Mouse (Mus musculus) hindbrain, postnatal 0 days (tissue): Measurements from ENCODE around the gene Gm5089. TPM values are rescaled to one million over a fixed set of nuclear protein-coding genes. Genes with fewer than 3 reads are reported as not detected.

ENCODE experiments used
- ATAC-seq: fragments of 200-750 bp; cut with Nextera tagmentation; 2 replicates; pipeline ENCODE4 v1.8.0; 2017; ENCODE audit warnings: mild to moderate bottlenecking, moderate TSS enrichment, moderate library complexity
- DNase-seq: peaks from one replicate; pipeline ENCODE4 v3.0.0-alpha.2; 2015; ENCODE audit warnings: low spot score
- H3K27ac ChIP-seq: fragments of 300-500 bp; sonication (generic); 2 replicates; pipeline ENCODE4 v1.5.1; 2014; ENCODE audit warnings: mild to moderate bottlenecking
- H3K27me3 ChIP-seq: fragments of 300-500 bp; sonication (generic); 2 replicates; pipeline ENCODE4 v1.6.1; 2014; ENCODE audit warnings: low read length, mixed read lengths; ENCODE audit not compliant: insufficient read depth
- H3K36me3 ChIP-seq: fragments of 300-500 bp; sonication (generic); 2 replicates; pipeline ENCODE4 v1.6.1; 2014; ENCODE audit warnings: low read length, mixed read lengths; ENCODE audit not compliant: insufficient read depth
- H3K4me1 ChIP-seq: fragments of 300-500 bp; sonication (generic); 2 replicates; pipeline ENCODE4 v1.6.1; 2014; ENCODE audit warnings: antibody characterized with exemption, low read length, mixed read lengths; ENCODE audit not compliant: insufficient read depth
- H3K4me2 ChIP-seq: fragments of 300-500 bp; sonication (generic); 2 replicates; pipeline ENCODE4 v1.6.1; 2014; ENCODE audit warnings: low read depth, mild to moderate bottlenecking, low read length, moderate library complexity, mixed read lengths
- H3K4me3 ChIP-seq: fragments of 300-500 bp; sonication (generic); 2 replicates; pipeline ENCODE4 v1.5.1; 2014; ENCODE audit warnings: low read length
- H3K9ac ChIP-seq: fragments of 300-500 bp; sonication (generic); replicated peaks from 2 replicates; pipeline ENCODE4 v1.6.1; 2014; ENCODE audit warnings: mild to moderate bottlenecking, low read length, moderate library complexity, mixed read lengths
- H3K9me3 ChIP-seq: fragments of 300-500 bp; sonication (generic); 2 replicates; pipeline ENCODE4 v1.6.1; 2016; ENCODE audit warnings: low read length, mixed read lengths
- CTCF ChIP-seq: IDR thresholded peaks from 2 replicates; pipeline ENCODE4 v1.5.1; 2016; ENCODE audit warnings: antibody characterized with exemption, control low read depth, low read depth
- WGBS: fragments of 180-500 bp; shearing (Covaris S2); extraction: QIAGEN DNeasy Blood & Tissue Kit; methylation state at CpG from one replicate; pipeline ENCODE4 v1.1.7; 2014; 5-methylcytosine and 5-hydroxymethylcytosine counted together
- polyA plus RNA-seq: library from polyadenylated mRNA; unstranded; fragments of >200 nt; fragmentation: Nextera tagmentation; extraction: Ambion mirVana; gene quantifications from 2 replicates; pipeline ENCODE4 v1.2.1, GENCODE M21; 2015
- total RNA-seq: library from RNA; depleted of rRNA; stranded (reverse); fragments of >200 nt; gene quantifications from 2 replicates; pipeline ENCODE4 v1.2.3, GENCODE M21; 2014

The Gm5089 gene
- total and polyA plus RNA-seq, 2 experiments from 2014 or later = 0.56 to 3.0 TPM

DNA sequence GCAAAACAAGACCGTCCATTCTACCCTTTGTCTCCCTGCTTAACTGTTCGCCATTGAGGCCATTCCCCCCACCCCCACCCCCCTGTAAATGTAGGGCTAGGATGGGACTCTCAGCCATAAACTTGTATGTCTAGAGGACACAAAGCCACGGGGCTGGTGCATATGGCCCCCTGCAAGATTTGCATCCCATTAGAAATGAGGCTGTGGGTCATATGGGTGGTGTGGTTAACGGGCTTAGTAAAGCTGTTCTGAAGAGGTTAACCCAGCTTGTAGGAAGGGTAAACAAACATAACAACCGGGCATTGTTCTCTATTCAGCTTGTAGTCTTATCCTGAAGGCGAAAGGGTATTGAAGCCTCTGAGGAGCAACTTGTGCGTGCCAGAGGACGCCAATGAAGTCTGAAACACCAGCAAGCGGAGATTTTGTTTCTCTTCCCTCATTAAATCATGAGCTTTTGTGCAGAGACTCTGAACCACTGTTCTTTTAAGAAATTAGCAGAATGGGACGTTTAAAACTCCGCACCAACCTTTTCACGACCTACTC is 48.1 kb downstream of the Gm5089 start:
- DNase-seq (peak; percentile 20), ATAC-seq (no peak)
- no peaks in the 10 kb centered on the region for H3K9me3 ChIP-seq
- 0 out of 2 replicates have a peak, but pooled peaks cover 4% of the 10 kb centered on the region for H3K27me3 ChIP-seq
- 22% methylated on average over 12 of the region's 12 CpGs for WGBS
- H3K4me1 ChIP-seq = peaks cover 8% of the 10 kb centered on the region; the same call in 1 of the 2 replicates
- peak overlapping the region; percentile 89 for H3K27ac ChIP-seq
- H3K4me2 ChIP-seq = peak overlapping the region; percentile 29
- H3K9ac ChIP-seq = peak overlapping the region; percentile 15; the same call in 1 of the 2 replicates
- no peak overlapping the region for H3K4me3 ChIP-seq
- H3K36me3 ChIP-seq = no peaks in the 10 kb centered on the region
- no peak for TF ChIP-seq CTCF

DNA sequence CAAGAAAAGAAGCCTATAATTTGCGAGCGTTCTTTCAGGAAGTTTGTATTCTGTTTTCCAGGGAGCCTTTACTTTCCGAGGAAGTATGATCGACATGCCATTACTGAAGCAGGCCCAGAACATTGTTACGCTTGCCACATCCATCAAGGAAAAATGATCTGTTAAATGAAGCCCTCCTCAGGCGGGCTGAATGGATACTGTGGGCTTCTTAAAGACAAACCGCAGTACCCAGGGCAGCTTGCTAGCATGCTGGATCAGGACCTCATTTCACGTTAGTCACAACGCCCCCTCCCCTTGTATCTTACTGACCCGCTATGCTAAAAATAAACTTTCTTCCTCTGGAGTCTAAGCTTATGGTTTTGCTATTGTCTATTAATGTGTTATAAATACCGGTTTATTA is 49.0 kb downstream of the Gm5089 start:
- Histone ChIP-seq H3K9ac (no peak overlapping the region), H3K9me3 (no peaks in the 10 kb centered on the region), H3K4me2 (no peak overlapping the region), H3K4me3 (no peak overlapping the region), H3K4me1 (peaks cover 8% of the 10 kb centered on the region; the same call in 1 of the 2 replicates), H3K27ac (peak overlapping the region; percentile 7; the same call in 1 of the 2 replicates), H3K27me3 (0 out of 2 replicates have a peak, but pooled peaks cover 4% of the 10 kb centered on the region), H3K36me3 (no peaks in the 10 kb centered on the region)
- WGBS = 31% methylated on average over 11 of the region's 11 CpGs
- no peak for TF ChIP-seq CTCF
- DNase-seq (peak; percentile 49), ATAC-seq (no peak; the same call in 1 of the 2 replicates)

DNA sequence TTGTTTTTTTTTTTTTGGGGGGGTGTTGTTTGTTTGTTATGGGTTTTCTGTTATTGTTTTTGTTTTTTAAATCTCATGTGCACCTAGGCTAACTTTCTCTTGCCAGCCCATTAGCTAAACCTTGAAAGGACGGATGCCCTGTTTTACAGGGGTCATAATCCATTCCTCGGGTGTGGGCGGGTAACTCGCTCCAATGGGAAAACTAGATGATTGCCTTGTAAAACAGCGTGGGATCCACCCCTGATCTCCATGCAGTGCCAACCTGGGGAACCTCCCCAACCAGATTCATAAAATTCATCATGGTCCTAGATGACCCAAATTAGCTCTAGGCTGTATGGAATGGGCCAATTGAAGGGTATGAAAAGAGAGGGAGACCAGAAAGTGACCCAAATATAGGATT is 51.0 kb downstream of the Gm5089 start:
- Histone ChIP-seq H3K27me3 (0 out of 2 replicates have a peak, but pooled peaks cover 4% of the 10 kb centered on the region), H3K27ac (no peak overlapping the region), H3K9me3 (no peaks in the 10 kb centered on the region), H3K4me1 (peaks cover 3% of the 10 kb centered on the region; the same call in 1 of the 2 replicates), H3K36me3 (no peaks in the 10 kb centered on the region), H3K9ac (no peak overlapping the region), H3K4me3 (no peak overlapping the region), H3K4me2 (no peak overlapping the region)
- 64% methylated on average over 5 of the region's 5 CpGs for WGBS
- no peak for TF ChIP-seq CTCF
- DNase-seq (no peak), ATAC-seq (no peak)

DNA sequence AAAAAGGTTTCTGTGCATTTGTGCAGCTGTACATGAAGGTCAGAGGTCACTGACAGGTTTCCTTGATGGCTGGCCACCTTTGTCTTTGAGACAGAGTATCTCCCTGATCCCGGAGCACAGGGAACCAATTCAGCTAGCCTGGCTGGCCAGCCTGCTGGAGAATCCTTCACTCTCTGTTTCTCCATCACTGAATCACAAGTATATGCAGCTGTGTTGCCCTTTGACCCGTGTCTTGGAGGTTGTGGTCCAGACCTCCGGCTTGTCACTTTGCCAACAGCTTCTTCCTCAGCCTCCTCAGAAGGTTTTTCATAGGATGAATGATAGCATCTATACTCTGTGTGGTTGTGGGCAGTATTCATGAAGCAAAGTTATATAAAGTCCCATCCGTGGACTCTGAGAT is 52.2 kb downstream of the Gm5089 start:
- H3K4me2 ChIP-seq = no peak overlapping the region
- TF ChIP-seq CTCF = no peak
- no peak overlapping the region for H3K9ac ChIP-seq
- no peaks in the 10 kb centered on the region for H3K9me3 ChIP-seq
- 0 out of 2 replicates have a peak, but pooled peaks cover 2% of the 10 kb centered on the region for H3K27me3 ChIP-seq
- no peak for ATAC-seq
- H3K4me3 ChIP-seq = no peak overlapping the region
- peaks cover 3% of the 10 kb centered on the region; the same call in 1 of the 2 replicates for H3K4me1 ChIP-seq
- WGBS = 48% methylated on average over 4 of the region's 4 CpGs
- H3K27ac ChIP-seq = no peak overlapping the region
- DNase-seq = no peak
- H3K36me3 ChIP-seq = no peaks in the 10 kb centered on the region

DNA sequence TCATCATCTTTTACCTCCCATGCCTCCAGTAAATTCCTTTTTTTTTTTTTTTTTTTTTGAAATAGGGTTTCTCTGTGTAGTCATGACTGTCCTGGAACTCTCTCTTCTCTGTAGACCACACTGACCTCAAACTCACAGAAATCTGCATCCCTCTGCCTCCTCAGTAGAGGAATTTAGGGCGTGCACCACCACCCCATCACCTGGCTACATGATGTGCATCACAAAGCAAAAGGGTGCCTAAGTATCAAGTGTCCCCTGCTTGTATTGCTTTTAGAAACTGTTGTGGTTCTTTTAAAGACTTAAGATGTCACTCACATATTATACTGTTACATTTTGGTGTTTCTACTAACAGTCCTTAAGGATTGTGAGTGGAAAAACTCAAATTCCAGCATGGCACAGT is 57.8 kb downstream of the Gm5089 start:
- WGBS = 68% methylated on average over 1 of the region's 1 CpGs
- ATAC-seq = no peak
- H3K27me3 ChIP-seq = no peaks in the 10 kb centered on the region

DNA sequence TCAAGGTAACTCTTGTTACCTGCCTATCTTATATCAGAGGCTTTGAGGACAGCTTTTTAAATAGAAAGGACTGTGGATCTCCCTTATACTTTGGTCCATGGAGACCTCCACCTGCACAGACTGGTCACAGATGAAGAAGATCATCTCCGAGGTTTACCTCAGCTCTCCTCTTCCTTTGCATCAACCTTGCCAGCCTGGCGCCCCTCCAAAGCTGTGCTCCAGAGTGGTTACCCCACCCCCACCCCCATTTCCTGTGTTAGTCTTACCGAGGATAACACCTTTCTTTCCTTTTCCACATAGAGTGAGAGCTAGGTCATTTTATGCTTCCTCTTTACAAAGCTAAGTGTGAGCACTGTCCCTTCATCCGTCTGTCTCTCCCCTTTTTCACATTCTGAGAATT is 60.0 kb downstream of the Gm5089 start:
- no peak for DNase-seq
- ATAC-seq = no peak
- peak overlapping the region; percentile 26; the same call in 1 of the 2 replicates for H3K27ac ChIP-seq
- no peak for TF ChIP-seq CTCF
- H3K4me1 ChIP-seq = no peaks in the 10 kb centered on the region
- H3K27me3 ChIP-seq = no peaks in the 10 kb centered on the region
- H3K4me3 ChIP-seq = no peak overlapping the region
- no peaks in the 10 kb centered on the region for H3K36me3 ChIP-seq
- no peak overlapping the region for H3K4me2 ChIP-seq
- no peak overlapping the region for H3K9ac ChIP-seq
- H3K9me3 ChIP-seq = no peaks in the 10 kb centered on the region
- 61% methylated on average over 4 of the region's 4 CpGs for WGBS

More for the DNA sequence above, 57.8 kb downstream of the Gm5089 start:
- H3K4me2 ChIP-seq = no peak overlapping the region
- H3K36me3 ChIP-seq = no peaks in the 10 kb centered on the region
- no peak for DNase-seq
- H3K4me3 ChIP-seq = no peak overlapping the region
- no peak overlapping the region for H3K9ac ChIP-seq
- H3K4me1 ChIP-seq = no peaks in the 10 kb centered on the region
- TF ChIP-seq CTCF = no peak
- H3K27ac ChIP-seq = no peak overlapping the region
- H3K9me3 ChIP-seq = no peaks in the 10 kb centered on the region
